Mouse (Mus musculus) lung, postnatal 4 days (tissue): ENCODE measurements around the gene Zfp981.
"Not testable (repeated sequence)": the region's sequence is repeated elsewhere in the genome, so short reads cannot be mapped to it uniquely, and the experiment has no call there.

Source experiments
- DNase-seq, 2 experiments: peaks; one replicate each; pipeline ENCODE4 v3.0.0; 2021

Gene Zfp981

GRCm38 (mm10) chr4:146501727-146502126 lies at the start of gene Zfp981:
Zfp981 (plus strand) TSS chr4:146502027.
- not testable (repeated sequence) for DNase-seq

- DNase-seq = not testable (repeated sequence)
Measured at GRCm38 (mm10) chr4:146452576-146452975, 49.3 kb upstream of the Zfp981 start.

DNA sequence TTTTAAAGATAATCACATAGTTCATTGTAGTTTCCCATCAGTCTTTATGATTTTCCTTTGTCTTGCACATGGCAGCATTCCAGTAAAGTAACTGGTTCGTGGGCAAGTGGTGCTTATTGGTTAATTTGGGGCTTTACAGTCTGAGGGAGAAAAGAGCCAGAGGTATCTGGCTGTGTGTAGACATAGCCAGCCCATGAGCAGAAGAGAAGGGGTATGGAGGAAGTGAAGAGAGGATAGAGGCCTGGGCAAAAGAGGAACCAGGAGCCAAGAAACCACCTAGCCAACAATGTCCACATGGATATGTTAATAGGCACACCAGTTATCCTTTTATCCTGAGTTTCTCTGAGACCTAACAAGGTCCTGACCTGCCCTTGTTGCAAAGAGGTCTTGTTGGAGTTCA lies 47.7 kb upstream of the Zfp981 start:
- not testable (repeated sequence) for DNase-seq

- no peak for DNase-seq
Measured at GRCm38 (mm10) chr4:146454896-146455295, 46.9 kb upstream of the Zfp981 start.

DNA sequence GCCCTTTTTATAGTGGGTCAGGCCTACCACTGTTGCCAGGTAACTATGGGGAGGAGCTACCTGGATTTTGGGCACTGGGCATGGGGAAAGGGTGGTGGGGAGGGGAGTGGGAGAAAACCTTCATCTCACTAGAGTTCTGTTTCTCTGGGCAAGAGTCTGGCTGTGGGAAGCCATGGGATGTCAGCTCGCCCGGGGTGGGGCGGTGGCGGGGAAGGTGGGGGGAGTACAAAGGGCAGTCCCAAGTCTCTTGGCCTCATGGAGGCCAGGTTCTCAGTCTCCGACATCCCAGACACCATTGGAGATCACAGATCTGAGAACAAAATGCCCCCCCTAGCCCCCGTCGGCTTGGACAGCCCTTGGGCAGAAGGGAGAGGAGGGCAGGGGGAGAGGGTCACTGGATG lies 46.5 kb upstream of the Zfp981 start:
- no peak for DNase-seq

- DNase-seq = no peak
Measured at GRCm38 (mm10) chr4:146456061-146456726, 45.6 kb upstream of the Zfp981 start.

DNA sequence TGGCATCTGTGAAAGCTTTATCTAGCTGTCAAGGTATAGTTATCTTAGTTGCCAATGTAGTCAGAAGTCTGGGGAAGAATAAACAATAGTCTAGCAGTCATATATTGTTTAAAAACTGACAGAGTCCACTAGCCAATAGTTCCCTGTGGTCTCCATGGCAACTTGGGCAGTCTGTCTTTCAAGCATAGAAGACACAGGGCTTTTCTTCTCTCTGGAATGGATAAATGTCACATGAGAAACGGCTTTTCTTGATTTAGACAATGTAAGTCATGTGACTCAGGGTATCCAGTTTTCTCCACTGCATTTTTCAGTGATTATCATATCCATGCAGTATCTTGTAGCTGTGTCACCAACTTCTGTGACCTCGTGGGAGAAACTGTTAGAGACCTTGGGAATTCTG lies 44.7 kb upstream of the Zfp981 start:
- DNase-seq = no peak

- no peak for DNase-seq
Measured at GRCm38 (mm10) chr4:146457720-146458119, 44.1 kb upstream of the Zfp981 start.

DNA sequence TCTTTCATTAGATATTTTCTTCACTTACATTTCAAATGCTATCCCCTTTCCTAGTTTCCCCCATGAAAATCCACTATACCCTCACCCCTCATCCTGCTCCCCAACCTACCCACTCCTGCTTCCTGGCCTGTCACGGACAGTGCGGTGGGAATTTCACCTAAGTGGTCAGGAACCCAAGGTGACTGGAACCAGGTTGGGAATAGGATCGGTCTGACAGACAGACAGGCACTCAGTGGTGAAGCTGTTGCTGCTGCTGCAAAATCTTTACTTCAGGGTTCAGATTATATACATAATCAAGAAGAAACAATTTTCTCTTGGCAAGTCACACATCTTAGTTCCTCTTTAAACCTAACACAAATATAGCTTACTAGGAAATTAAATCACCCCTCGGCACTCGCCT lies 42.0 kb upstream of the Zfp981 start:
- not testable (repeated sequence) for DNase-seq

- not testable (repeated sequence) for DNase-seq
Measured at GRCm38 (mm10) chr4:146460685-146461084, 41.1 kb upstream of the Zfp981 start.

DNA sequence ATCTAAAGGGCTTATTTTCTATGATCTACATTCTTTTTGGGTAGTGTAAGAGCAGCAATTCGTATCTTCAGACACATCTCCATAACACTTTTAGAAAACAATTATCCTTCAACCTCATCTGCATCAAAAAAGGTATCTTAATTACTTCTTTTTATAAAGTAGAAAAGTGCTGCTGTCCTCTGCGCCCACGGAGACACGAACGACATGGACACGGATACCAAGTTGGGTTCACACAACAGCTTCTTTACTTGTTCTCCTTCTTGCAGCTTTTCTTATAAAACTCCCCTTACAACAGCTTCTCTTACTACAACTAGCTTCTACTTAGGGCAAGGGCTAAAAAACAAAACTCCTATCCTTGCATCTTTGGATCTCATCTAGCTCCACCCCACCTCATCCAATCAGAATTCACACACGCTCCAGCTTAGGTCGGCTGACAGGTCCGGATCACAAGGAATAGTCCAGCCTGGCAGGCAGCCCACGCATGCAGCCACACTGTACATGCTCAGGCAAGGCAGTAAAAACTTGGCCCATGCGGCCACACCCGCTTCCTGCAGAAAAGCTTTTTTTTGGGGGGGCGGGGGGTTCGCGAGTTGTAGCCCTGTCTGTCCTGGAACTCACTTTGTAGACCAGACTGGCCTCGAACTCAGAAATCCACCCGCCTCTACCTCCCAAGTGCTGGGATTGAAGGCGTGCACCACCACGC lies 38.0 kb upstream of the Zfp981 start:
- DNase-seq = not testable (repeated sequence)

DNA sequence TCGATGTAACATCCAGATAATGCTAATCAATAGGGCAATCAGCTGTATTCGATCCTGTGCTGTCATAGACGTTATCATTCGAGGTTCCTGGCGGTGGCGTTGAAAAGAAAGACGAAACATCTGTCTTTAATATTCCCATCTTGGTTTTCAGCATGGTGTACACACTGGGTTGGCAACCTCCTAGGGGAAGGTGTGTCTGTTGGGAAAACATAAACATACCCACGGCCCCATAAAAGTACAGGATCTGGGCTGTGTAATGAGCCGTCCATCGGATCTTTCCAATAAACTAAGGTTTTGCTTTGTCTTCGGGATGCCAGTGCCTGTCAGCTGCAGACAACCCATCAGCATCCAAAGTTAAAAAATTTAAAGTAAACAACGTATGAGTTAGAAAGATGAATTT lies 31.8 kb upstream of the Zfp981 start:
- DNase-seq = not testable (repeated sequence)

GRCm38 (mm10) chr4:146474181-146474580 lies 27.6 kb upstream of the Zfp981 start:
- not testable (repeated sequence) for DNase-seq

DNA sequence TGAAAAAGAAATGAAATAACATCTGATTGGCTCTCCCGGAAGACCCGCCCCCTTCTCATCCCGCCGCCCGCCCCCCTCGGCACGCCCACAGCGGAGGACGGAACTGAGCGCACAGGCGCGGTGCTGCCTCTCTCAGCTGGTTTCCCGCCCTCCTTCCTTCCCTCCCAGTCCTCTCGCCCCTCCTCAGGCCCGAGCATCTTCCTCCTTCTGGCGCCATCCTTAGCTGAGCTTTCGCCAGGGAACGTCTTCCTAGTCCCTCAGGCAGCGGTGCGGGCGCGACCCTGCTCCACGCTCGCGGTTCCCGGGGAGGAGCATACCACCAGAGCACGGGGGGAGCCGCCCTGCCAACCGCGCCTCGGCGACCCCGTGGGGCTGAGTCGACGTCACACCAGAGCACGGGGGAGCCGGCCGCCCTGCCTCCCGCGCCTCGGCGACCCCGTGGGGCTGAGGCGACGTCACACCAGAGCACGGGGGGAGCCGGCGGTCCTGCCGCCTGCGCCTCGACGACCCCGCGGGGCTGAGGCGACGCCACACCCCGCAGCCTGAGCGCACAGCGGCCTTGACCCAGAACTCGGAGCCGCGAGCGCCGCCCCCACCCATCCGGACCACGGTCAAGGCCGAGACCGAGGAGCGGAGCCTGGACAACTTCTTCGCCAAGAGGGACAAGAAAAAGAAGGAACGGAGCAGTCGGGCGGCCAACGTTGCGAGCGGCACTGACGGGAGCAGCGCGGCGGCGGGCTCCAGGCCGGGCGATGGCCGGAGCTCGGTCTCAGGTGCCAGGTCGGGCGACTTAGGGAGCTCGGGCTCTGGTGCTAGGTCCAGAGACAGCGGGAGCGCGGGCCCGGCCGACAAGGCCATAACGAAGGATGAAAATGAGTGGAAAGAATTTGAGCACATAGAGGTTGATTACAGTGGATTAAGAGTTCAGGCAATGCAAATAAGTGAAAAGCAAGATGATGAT lies 26.8 kb upstream of the Zfp981 start:
- not testable (repeated sequence) for DNase-seq

GRCm38 (mm10) chr4:146476260-146476659 lies 25.6 kb upstream of the Zfp981 start:
- DNase-seq = not testable (repeated sequence)

DNA sequence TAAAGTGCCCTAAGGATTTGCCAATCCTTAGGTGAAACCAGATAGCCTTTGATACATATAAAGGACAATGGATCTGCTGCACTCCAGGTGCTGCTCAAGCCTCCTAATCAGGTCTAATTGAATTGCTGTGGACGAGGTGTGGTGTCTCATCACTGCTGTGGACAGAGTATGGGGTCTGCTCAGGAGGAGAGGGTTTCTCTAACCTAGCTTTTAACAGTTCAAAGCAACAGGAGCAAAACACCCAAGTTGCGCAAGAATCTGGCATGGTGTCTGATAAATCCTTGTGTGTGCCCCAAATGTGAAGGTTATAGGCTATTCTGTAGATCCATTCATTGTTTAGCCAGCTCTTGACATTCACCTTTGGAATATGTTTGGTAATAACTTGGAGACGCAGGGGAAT lies 24.9 kb upstream of the Zfp981 start:
- not testable (repeated sequence) for DNase-seq

- DNase-seq = not testable (repeated sequence)
Measured at GRCm38 (mm10) chr4:146480376-146481096, 21.3 kb upstream of the Zfp981 start.

DNA sequence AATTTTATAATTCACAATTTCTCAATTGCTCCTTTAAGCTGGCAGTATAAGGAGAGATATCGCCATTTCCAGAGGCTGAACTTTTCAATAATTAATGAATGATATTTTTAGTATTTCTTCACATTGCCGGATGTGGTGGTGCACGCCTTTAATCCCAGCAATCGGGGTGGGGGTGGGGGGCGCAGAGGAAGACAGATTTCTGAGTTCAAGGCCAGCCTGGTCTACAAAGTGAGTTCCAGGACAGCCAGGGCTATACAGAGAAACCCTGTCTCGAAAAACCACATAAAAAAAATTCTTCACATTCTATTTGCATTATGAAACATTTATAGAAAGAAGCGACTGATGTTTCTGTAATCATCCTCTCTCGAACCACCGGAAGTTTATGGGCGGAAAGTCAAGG lies 19.3 kb upstream of the Zfp981 start:
- DNase-seq = not testable (repeated sequence)

GRCm38 (mm10) chr4:146483571-146484280 lies 18.1 kb upstream of the Zfp981 start:
- not testable (repeated sequence) for DNase-seq

- not testable (repeated sequence) for DNase-seq
Measured at GRCm38 (mm10) chr4:146484676-146485075, 17.2 kb upstream of the Zfp981 start.

DNA sequence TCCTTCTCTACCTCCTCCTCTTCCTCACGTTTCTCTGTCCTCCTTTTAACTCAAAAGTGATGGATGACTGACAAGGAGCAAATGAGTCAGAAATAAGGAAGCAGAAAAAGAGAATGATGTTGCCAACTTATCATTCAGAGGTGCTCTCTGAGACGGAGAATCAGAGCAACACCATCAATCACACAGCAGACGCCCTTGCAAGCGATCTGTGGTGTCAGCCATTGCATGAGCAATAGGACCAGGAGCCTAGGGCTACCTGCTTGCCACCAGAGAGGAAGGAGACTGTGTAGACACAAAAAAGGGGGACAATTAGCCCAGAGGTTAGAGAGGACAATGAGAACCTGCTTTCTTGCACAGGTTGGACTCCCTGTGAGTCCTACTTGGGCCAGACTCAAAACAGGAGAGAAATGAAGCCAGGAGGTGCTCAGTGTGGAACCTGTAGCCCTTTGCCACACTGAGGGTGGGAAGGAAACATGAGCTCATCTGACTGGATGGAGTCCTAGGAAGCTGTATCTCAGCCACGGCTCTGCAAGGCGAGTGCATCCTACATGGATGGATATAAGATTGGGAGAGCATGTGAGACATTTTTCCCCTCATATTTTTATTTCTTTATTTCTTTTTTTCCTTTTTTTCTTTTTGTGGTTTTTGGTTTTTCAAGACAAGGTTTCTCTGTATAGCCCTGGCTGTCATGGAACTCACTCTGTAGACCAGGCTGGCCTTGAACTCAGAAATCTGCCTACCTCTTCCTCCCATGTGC lies 16.5 kb upstream of the Zfp981 start:
- DNase-seq = not testable (repeated sequence)
